Mouse (Mus musculus) forebrain, embryonic 10.5 days (tissue): ENCODE measurements around the gene Gm37419. TPM values are rescaled to one million over a fixed set of nuclear protein-coding genes. Genes with fewer than 3 reads are reported as not detected.
A peak's percentile ranks its signal among the peaks of the same experiment; 100 is the strongest.

Experiments used
- DNase-seq: peaks from one replicate; pipeline ENCODE4 v3.0.0-alpha.2; 2017; ENCODE audit warnings: low spot score; ENCODE audit errors: extremely low spot score
- H3K27ac ChIP-seq: fragments of 300-500 bp; sonication (generic); 2 replicates; pipeline ENCODE4 v1.5.1; 2016; ENCODE audit warnings: mild to moderate bottlenecking
- H3K27me3 ChIP-seq: fragments of 300-500 bp; sonication (generic); 2 replicates; pipeline ENCODE4 v1.6.1; 2016; ENCODE audit warnings: mild to moderate bottlenecking; ENCODE audit not compliant: poor library complexity, severe bottlenecking
- H3K36me3 ChIP-seq: fragments of 300-500 bp; sonication (generic); replicated peaks from 2 replicates; pipeline ENCODE4 v1.6.1; 2016; ENCODE audit warnings: mild to moderate bottlenecking, moderate library complexity
- H3K4me1 ChIP-seq: fragments of 300-500 bp; sonication (generic); 2 replicates; pipeline ENCODE4 v1.6.1; 2016
- H3K4me3 ChIP-seq: fragments of 300-500 bp; sonication (generic); 2 replicates; pipeline ENCODE4 v1.5.1; 2016; ENCODE audit warnings: mild to moderate bottlenecking, moderate library complexity
- H3K9me3 ChIP-seq: fragments of 300-500 bp; sonication (generic); 2 replicates; pipeline ENCODE4 v1.6.1; 2016; ENCODE audit warnings: mild to moderate bottlenecking, moderate library complexity
- WGBS: fragments of 180-500 bp; shearing (Covaris S2); methylation state at CpG from one replicate; pipeline ENCODE4 v1.1.7; 2016; 5-methylcytosine and 5-hydroxymethylcytosine counted together
- polyA plus RNA-seq: library from polyadenylated mRNA; unstranded; fragments of >200 nt; fragmentation: Nextera tagmentation; extraction: Ambion mirVana; gene quantifications from 2 replicates; pipeline ENCODE4 v1.2.1, GENCODE M21; 2016

The Gm37419 gene
- polyA plus RNA-seq, 1 experiment from 2014 or later, result not detected

DNA sequence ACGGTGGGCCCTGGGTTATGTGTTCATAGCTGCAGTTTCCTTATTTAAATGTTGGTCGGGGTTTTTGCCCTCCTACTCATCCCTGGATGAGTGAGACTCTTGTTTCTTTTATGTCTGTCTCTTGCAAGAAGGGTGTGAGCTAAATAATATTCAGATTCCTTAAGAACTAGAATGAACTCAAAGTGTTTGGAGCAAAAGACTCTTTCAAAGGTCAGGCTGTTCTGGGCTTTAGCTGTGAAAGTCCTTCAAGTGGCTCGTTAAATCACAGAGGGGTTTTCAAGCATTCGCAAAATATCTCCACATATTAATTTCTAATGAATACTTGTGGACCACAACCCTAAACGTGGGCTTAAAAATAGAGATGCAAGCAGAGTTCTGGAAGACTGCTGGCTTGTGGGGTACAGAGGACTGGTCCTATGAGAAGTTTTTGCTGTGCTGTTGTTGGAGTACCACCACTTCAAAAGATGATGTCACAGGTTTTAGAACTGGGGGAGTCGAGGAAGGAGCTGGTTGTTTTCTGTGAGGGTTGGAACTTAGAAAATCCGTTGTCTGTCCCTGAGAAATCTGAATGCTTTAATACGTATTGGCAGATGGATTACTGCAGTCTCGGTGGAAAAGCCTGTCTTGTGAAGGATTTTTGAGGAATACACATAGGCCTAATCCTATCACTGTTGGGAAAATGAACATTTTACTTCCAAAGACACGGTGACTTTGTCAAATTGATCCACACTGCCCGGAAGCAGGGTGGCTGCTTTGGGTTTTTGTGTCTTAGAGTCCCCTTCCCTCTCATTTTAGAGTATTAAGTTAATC, 2.1 kb downstream of the Gm37419 start:
- H3K36me3 ChIP-seq, result no peaks in the 10 kb centered on the region
- peaks cover 48% of the 10 kb centered on the region for H3K4me1 ChIP-seq
- no peaks in the 10 kb centered on the region for H3K9me3 ChIP-seq
- DNase-seq, result no peak
- 24% methylated on average over 11 of the region's 11 CpGs for WGBS
- peaks cover 33% of the 10 kb centered on the region for H3K27me3 ChIP-seq
- H3K27ac ChIP-seq, result peak overlapping the region; percentile 97
- peak overlapping the region; percentile 80 for H3K4me3 ChIP-seq

DNA sequence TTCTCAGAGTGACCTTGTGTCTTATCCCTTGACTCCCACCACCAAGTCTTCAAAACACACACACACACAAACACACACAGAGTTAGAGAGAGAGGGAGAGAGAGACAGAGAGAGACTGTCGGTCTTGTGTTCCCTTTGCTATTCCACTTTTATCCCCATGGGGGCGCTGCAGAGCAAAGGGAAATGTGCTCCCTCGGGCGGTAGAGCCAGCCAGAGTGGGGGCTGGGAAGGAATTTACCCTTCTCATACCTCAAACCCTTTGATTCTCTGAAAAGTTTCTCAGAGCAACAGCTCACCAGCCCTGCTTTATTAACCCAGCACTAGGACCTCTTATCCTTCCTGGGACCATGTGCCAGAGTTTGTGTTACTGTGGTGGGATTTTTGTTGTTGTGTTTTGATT, 2.9 kb downstream of the Gm37419 start:
- H3K27me3 ChIP-seq, result peaks cover 25% of the 10 kb centered on the region
- H3K27ac ChIP-seq, result peak overlapping the region; percentile 20; the same call in 1 of the 2 replicates
- WGBS, result 3% methylated on average over 4 of the region's 4 CpGs
- no peaks in the 10 kb centered on the region for H3K36me3 ChIP-seq
- no peaks in the 10 kb centered on the region for H3K9me3 ChIP-seq
- H3K4me1 ChIP-seq, result peaks cover 43% of the 10 kb centered on the region
- H3K4me3 ChIP-seq, result no peak overlapping the region
- DNase-seq, result peak; percentile 79

DNA sequence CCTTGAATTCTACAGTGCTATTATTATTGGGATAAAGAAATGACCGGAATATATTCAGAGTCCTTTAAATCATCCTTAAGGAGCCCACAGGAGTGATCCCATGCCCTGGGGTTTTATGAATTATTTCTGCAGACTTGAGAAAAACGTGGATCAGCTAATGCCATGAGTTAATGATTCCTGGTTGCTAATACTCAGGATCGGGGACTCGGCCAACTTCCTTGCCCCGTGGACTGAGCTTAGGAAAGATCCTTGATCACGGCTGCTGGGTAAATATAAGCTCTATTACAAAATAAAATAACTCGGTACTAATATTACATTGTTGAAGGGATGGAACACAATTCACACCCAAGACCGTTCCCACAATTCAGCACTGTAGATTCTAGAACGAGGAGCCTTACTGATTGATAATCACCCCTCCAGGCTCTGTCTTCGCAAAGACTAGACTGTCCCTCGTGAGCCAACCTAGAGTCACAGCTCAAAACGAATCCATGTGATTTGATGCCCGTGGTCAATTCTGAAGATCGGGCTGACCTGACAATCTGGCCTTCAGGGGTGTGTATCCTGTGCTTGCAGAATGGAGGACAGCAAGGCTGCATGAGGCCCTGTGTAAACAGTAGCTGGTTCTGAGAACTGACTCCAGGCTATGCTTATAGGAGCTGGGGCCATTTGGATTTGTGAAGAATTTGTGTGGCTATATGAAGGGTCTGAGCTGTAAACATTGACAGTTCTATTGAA, 3.7 kb downstream of the Gm37419 start:
- peaks cover 35% of the 10 kb centered on the region for H3K4me1 ChIP-seq
- no peak for DNase-seq

DNA sequence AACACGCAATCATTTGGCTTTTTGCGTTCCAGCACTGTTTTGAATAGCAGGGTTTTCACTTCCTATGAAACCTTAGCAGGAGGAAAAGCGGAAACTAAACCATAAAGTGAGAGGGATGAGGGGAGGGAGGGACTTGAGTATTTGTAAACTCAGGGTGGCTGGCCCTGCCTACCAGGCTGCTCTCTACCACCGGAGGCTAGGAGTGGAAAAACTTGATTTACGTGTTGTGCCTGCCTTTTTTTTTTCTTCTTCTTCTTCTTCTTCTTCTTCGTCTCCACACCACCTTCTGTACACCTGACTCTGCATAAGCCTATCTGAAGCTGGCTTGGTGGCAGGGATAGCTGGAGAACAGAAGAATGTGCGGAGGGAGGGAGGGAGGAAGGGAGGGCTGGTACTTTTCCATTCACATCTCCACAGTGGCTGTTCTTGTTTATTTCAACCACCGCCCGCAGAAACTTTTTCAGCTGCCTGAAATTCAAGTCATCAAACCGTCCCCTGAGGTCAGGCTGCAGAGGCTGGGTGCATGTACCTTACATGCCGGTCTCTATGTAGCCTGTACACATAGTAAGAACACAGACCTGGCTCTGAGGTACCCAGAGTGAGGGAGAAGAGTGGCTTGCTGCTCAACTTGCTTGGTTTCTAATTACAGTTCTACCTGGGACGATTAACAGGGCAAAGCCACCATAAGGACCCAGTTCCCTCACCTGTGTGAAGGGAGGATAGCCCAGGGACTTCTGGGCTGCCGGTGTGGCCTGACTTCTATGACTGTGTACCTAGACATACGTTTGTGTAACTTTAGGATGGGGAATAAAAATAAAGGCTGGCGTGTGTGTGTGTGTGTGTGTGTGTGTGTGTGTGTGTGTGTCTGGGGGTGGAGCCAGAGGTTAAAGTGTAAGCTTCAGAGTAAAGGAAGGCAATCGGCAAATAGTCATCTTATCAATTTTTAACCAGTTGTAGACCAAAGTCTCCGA, 5.4 kb downstream of the Gm37419 start:
- WGBS, result 57% methylated on average over 17 of the region's 17 CpGs
- Histone ChIP-seq H3K27ac (no peak overlapping the region), H3K4me3 (no peak overlapping the region), H3K36me3 (no peaks in the 10 kb centered on the region), H3K9me3 (no peaks in the 10 kb centered on the region), H3K27me3 (peaks cover 15% of the 10 kb centered on the region), H3K4me1 (peaks cover 33% of the 10 kb centered on the region)
- no peak for DNase-seq

More for the DNA sequence above, 3.7 kb downstream of the Gm37419 start:
- Histone ChIP-seq H3K27ac (no peak overlapping the region), H3K4me3 (no peak overlapping the region), H3K36me3 (no peaks in the 10 kb centered on the region), H3K27me3 (peaks cover 17% of the 10 kb centered on the region), H3K9me3 (no peaks in the 10 kb centered on the region)
- WGBS, result 88% methylated on average over 14 of the region's 14 CpGs

DNA sequence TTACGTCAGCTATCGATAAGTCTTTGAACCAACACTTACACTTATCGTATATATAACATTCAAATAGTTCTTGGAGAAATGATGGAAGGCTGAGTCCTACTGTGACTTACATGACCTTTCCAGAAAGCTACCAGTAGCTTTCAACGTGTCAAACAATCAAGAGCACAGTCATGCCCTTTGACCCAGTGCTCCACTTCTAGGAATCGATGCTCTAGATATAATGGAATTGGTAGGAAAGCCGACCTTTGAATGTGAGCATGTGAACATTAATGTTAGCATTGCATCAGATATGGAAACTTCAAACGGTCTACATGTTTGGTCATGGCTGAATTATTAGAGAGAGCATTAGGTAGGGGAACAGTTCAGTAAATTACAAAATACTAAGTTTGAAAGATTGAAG, 8.1 kb downstream of the Gm37419 start:
- Histone ChIP-seq H3K36me3 (no peaks in the 10 kb centered on the region), H3K27me3 (0 out of 2 replicates have a peak, but pooled peaks cover 3% of the 10 kb centered on the region), H3K27ac (no peak overlapping the region), H3K9me3 (no peaks in the 10 kb centered on the region), H3K4me3 (no peak overlapping the region), H3K4me1 (peaks cover 12% of the 10 kb centered on the region)
- 92% methylated on average over 7 of the region's 7 CpGs for WGBS
- no peak for DNase-seq

DNA sequence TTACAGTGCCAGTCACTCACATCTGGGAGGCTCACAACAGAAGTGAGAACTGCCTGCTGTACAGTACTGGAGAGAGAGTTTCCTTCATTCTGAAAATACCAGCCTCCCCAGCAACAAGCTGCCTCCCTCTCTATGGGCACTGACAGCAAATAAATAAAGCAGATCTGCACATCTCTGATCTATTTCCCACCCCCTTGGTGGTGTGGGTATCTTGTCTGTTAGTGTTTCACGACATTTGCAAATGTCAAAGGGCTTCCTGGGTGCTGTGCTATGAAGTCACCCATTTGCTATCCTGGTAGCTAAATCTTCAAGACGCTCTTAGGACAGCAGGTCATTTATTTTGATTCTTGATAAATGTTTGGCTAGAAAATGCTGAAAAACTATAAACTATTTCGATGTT, 8.9 kb downstream of the Gm37419 start:
- H3K36me3 ChIP-seq, result no peaks in the 10 kb centered on the region
- no peaks in the 10 kb centered on the region for H3K9me3 ChIP-seq
- H3K4me3 ChIP-seq, result no peak overlapping the region
- H3K27me3 ChIP-seq, result 0 out of 2 replicates have a peak, but pooled peaks cover 3% of the 10 kb centered on the region
- DNase-seq, result no peak
- 87% methylated on average over 3 of the region's 3 CpGs for WGBS
- peaks cover 7% of the 10 kb centered on the region; the same call in 1 of the 2 replicates for H3K4me1 ChIP-seq
- no peak overlapping the region for H3K27ac ChIP-seq

DNA sequence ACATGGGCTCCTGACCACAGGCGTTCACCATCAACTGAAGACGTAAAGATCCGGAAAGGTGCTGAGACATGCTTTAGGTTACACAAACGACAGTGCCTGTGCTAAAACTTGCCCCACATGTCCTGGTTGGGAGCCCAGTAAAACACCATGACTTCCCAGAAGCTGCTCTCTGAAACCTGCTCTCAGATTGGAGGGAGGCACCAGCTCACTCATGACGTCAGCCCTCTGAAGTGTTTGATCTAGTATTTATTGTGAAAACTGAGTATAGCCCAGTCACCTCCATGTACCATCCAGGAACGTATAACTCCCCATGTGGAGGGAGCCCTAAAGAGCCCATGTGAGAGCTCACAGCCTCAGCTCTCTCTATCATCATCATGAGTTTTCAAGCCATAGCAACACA, 9.6 kb downstream of the Gm37419 start:
- Histone ChIP-seq H3K36me3 (no peaks in the 10 kb centered on the region), H3K27ac (no peak overlapping the region), H3K4me3 (no peak overlapping the region), H3K4me1 (peaks cover 7% of the 10 kb centered on the region; the same call in 1 of the 2 replicates), H3K9me3 (no peaks in the 10 kb centered on the region), H3K27me3 (0 out of 2 replicates have a peak, but pooled peaks cover 3% of the 10 kb centered on the region)
- 93% methylated on average over 6 of the region's 6 CpGs for WGBS
- no peak for DNase-seq

DNA sequence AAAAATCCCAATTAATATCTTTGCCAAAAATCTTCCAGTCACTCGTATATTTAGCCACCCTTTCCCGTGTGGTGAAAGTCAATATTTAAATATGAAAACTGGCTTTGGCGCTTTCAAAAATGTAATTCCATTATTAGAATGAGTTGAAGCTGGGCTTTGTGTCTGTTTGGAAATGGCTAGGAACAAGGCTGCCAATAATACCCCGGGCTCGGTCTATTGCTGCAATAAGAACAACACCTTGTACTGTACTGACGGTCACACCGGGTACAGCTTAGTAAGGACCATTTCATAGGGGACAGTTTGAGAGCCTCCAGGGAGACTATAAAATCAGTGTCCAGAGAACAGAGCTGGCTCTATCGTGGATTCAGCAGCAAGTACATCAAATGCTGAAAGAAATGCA, 17.6 kb downstream of the Gm37419 start:
- WGBS, result 92% methylated on average over 8 of the region's 8 CpGs
- Histone ChIP-seq H3K27ac (no peak overlapping the region), H3K9me3 (no peaks in the 10 kb centered on the region), H3K4me1 (no peaks in the 10 kb centered on the region), H3K36me3 (no peaks in the 10 kb centered on the region), H3K27me3 (no peaks in the 10 kb centered on the region), H3K4me3 (no peak overlapping the region)
- no peak for DNase-seq

DNA sequence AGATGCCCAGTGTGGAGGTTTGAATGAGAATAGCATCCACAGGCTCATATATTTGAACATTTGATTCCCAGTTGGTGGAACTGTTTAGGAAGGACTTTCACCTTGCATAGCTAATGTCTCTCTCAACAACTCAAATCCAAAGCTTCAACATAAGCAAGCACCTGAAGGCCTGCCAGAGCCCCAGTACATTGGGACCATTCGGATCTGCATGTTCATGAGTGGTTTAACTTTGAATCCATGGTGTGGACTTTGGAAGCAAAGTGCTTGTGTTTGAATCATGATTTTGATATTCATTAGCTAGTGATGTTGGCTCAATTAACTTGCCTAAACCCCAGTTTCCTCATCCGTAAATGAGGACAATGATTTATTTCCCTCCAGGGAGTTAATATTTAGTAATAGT, 21.6 kb downstream of the Gm37419 start:
- 92% methylated on average over 2 of the region's 2 CpGs for WGBS
- Histone ChIP-seq H3K4me3 (no peak overlapping the region), H3K27ac (no peak overlapping the region), H3K4me1 (no peaks in the 10 kb centered on the region), H3K9me3 (no peaks in the 10 kb centered on the region), H3K36me3 (no peaks in the 10 kb centered on the region), H3K27me3 (no peaks in the 10 kb centered on the region)
- DNase-seq, result no peak

DNA sequence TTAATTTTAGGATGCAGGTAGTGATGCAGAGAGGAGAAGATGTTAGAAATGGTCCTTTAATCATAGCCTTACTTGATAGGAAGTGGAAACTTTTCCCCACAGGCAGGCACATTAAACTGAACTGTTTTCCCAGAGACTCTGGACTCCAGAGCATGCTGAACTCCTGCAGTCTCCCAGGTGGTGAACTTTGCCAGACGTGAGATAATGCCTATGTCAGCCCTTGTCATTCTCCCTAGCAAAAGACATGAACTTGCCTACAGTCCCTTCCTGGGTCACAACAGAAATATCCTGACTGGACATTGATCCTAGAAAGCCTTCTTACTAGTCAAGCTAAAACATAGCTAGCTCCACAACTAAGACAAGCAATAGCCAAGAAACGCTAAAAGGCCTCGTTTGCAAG, 23.0 kb downstream of the Gm37419 start:
- Histone ChIP-seq H3K4me3 (no peak overlapping the region), H3K36me3 (no peaks in the 10 kb centered on the region), H3K9me3 (no peaks in the 10 kb centered on the region), H3K27ac (no peak overlapping the region), H3K27me3 (no peaks in the 10 kb centered on the region), H3K4me1 (no peaks in the 10 kb centered on the region)
- WGBS, result 83% methylated on average over 3 of the region's 3 CpGs
- DNase-seq, result no peak

DNA sequence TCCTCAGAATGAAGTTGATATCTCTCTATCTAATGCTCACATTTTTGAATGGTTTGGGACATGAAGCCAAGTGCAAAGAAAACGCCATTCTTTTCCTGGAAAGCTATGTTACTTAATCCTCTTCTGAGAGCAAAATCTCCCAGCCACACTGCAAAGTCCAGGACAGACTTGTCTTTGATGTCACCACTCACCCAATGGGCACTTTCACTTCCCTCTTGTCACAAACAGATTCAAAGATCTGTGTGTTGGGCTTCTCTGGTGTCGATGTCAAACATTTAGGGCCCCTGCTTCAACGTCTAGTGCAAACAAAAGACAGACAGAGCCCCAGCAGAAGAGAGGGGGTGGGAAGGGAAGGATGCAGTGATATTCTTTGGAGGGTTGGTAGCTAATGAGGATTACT, 23.8 kb downstream of the Gm37419 start:
- Histone ChIP-seq H3K4me3 (no peak overlapping the region), H3K4me1 (no peaks in the 10 kb centered on the region), H3K9me3 (no peaks in the 10 kb centered on the region), H3K36me3 (no peaks in the 10 kb centered on the region), H3K27ac (no peak overlapping the region), H3K27me3 (no peaks in the 10 kb centered on the region)
- WGBS, result 61% methylated on average over 3 of the region's 3 CpGs
- no peak for DNase-seq

DNA sequence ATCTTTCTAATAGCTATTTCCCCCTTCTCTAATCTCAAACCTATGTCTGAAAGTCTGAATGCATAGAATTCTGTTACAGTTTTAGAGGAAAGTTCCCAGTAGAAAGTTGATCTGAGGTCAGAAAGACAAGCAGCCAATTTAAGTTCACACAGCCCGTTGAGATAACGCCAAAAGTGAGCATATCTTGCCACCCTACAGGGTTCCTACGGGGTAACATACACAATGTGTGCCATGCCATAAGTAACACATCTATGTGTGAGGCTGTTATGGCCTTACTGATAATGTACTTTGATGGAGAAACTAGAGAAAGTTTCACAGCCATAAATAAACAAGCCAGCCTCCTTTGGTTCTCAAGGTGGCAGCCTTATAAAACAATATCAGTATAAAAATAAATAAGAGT, 26.1 kb downstream of the Gm37419 start:
- no peak for DNase-seq
- 93% methylated on average over 3 of the region's 3 CpGs for WGBS
- Histone ChIP-seq H3K36me3 (no peaks in the 10 kb centered on the region), H3K9me3 (no peaks in the 10 kb centered on the region), H3K27ac (no peak overlapping the region), H3K27me3 (no peaks in the 10 kb centered on the region), H3K4me1 (no peaks in the 10 kb centered on the region), H3K4me3 (no peak overlapping the region)
